Mouse (Mus musculus): ENCODE measurements at regions not wholly inside any gene's neighbourhood (a gene's known extent, or its start where the extent isn't known, plus 50 kb on each side); places are given as distances from the start of the nearest gene placed in this dataset.

DNA sequence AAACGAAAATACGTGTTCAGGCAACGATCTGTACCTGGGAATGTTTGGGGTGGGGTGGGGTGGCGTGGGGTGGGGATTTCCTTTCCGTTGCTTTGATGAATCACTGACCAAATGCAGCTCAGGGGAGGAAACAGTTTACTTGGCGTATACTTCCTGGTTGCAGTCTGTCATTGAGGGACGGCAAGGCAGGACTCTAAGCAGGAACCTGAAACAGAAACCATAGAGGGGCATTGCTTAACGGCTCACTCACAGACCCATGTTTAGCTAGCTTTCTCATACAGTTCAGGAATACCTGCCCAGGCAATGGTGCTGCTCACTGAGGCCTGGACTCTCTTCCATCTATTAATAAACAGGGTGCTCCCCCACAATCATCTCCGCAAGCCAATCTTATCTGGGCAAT lies 55.1 kb upstream of the Smox start:
- DNase-seq (ENCODE audit: low spot score): no peak

DNA sequence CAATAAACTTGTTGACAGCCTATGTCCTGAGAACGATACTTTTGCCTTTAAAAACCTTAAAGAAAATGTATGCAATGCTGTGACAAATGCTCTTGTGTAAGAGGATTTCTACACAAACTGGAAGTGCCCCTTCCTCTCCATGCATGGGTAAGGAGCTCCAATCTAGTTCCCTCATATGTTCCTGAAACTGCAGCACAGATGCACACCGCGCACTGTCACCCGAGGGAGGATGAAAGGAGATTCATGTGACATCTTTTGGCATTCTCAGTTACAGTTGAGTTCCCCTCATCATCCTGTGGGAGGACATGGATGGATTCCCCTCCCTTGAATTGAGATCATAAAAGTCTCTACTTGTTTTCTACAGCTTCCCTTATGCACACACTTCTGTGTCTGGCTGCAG lies 60.8 kb upstream of the Smox start:
- DNase-seq (ENCODE audit: low spot score): no peak

DNA sequence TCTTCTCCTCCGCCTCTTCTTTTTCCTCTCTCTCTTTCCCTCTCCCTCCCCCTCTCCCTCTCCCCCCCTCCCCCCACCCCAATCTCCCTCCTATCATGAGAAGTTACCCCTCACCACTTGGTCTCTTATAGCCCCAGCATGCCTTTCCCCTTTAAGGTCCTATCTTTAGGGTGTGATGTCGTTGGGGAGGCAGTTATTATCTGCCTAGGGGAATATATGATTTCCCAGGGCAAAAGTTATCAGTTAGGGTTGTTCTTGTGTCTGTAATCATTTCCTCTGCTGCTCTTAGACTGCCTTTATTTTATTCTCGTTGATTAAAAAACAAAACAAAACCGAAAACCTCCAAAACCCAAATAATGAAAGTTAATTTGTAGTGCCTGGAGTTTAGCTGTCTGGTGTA lies 63.2 kb upstream of the Smox start:
- DNase-seq (ENCODE audit: low spot score): no peak

DNA sequence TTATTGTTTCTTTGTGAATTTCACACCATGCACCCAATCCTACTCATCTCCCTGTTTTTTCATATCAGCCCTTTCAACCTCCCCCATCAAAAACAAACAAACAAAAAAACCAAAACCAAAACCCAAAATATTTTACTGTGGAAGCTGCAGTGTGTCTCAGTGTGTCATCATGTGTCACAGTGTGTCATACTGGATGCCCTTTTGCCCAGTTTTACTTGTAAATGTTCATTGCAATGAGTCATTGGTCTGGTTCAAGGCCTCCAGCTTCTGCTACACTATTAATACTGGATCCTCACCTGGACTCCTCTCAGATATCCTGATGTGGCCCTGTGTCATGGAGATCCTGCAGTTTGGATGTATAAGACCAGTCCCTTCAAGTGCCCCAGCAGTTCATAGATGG lies 64.4 kb upstream of the Smox start:
- DNase-seq (ENCODE audit: low spot score): no peak

DNA sequence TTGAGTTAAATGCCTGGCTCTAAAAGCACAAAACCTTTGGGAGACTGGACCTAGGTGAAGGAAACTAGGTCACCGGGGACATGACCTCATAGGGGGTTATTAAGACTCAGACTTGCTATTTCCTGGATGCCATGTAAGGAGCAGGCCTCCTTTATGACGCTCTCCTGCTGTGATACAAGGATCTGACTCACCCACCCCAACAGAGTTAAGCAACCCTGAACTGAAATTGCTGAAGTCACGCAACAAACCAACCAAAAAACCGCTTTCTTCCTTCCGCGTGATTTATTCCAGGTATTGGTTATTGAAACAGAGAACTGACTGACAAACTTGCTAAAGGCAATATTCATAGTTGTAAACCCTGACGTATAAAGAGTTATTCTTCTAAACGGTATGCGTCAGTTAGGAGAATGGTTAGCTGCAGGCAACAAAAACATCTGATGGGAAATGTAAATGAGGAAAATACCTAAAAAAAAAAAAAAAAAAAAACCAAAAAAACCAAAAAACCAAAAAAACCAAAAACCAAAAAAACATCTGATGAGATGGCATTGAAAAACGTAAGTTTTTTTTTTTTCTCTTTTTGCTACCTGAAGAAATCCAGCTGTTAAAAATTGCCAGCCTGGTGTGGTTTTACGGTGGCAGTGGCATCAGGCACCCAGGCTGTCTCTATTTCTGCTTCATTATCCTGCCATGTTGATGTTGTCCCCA lies 67.5 kb upstream of the Smox start:
- no peak for DNase-seq (ENCODE audit: low spot score)

DNA sequence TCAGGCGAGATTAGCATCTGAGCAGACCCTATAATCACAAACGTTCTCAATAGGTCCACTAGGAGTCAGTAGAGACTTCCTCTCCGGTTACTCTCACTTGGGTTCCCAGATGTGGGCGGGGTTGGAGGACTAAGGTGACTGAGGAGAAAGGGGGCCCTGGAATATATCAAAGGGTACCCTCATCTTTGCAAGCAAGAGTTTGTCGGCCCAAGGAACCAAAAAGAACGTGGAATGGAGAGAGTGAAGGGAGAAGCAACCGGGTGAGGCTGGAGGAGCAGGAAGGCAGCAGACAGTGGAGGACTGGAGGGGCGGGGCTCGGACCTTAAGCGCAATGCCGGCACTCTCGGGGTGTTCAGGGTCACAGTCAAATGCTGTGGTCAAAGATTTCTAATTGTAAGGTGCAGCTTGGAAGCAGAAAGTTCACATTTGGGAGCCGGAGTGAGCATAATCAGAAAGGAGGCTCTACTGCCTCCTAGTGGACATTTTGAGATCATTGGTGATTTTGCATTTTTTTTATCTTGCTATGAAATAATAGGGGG lies 68.3 kb upstream of the Smox start:
- DNase-seq (ENCODE audit: low spot score): peak; percentile 48

DNA sequence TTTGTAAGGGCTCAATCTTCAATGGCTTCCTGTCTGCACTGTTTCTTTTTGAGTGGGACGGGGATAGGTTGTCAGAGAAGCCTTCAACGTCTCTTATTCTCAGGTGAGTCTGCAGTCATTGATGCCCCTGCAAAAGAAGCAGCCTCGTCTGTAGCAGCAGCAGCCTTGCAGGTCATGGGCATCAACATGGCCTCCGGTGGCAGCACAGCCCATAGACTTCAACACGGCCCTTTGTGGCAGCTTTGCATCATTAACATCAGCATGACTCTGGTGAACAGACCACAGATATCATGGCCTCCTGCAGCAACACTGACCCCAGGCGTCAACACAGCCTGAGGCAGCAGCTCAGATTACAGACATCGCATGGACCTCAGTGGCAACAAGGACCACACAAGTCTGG lies 65.4 kb upstream of the Rnf24 start:
- DNase-seq (ENCODE audit: low spot score): no peak

DNA sequence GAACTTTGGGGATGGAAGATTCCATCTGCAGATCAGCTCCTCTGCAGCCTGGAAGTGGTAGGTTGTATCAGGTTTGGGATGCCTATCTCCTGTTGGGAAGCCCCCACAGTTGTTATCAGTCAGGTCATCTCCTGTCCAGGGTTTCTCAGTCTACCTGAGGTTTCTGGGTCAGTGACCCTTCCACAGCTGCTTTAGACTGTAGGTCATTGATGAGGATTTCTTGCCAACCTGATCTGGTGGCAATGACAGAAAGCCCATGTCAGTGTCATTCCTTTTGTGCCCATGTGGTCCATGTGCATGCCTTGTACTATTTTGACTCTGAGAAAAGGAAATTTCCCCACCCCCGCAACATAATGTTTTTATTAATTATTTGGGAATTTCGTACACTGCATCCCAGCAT lies 64.8 kb upstream of the Rnf24 start:
- DNase-seq (ENCODE audit: low spot score): no peak

DNA sequence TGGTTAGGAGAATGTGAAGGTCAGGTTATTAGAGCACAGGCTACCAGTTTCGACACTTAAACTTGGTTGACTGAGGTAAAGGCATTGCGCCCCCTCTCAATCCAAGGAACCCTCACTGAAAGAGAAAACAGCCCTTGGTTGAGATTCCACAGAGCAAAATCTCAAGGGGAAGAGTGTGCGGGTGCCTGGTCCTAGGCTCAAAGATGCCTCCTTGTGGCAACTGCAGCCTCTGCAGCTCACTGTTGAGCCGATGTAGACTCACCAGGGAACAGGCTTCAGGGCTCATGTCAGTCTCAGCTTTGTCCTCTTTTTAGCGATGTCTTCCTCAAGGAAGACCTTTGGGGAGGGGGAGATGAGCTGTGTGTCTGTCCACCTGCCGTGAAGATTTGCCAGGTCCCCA lies 63.8 kb upstream of the Rnf24 start:
- DNase-seq (ENCODE audit: low spot score): peak; percentile 58

DNA sequence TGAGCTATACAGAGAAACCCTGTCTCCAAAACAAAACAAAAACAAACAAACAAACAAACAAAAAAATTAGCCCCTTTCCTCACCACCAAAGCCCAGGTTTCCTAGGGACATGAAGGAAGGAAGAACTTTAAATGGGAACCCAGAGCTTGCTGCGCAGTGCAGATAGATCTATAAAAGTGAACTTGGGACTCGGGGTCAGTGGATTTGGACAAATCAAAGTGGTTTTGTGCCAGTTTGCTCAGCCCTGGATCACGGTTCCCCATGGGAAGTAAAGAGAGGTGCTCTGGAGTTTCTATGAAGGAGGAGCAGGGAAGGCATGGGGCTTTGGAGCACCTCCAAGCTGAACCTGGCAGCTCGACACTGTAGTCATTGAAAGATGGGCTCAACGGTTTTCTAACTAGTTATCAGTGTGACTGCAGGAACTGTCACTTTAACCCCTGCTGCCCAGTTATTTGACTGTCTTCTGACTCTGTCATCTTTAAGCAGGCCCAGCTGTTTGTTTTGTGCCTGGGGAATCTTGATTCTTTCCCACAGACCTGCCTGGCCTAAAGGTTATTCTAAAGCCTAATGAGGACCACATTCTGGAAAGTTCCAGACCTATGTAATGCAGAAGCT lies 58.3 kb upstream of the Rnf24 start:
- DNase-seq (ENCODE audit: low spot score): no peak

DNA sequence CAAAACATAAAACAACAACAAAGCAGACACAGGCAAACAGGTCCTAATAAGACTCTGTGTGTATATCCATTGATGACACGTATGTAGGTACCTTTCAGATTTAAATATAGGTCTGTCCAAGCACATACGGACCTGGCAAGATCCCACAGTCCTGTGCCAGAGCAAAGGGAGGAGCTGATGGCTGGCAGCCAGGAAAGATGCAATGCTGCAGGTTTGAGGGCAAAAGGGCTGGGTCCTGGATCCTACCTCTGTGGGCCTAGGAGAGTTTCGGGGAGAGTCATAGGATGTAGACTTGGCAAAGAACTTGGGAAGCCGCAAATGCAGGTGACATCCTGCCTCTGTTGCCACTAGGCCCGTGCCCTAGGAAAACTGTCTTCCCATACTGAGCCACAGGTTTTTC lies 54.6 kb upstream of the Rnf24 start:
- DNase-seq (ENCODE audit: low spot score): no peak

DNA sequence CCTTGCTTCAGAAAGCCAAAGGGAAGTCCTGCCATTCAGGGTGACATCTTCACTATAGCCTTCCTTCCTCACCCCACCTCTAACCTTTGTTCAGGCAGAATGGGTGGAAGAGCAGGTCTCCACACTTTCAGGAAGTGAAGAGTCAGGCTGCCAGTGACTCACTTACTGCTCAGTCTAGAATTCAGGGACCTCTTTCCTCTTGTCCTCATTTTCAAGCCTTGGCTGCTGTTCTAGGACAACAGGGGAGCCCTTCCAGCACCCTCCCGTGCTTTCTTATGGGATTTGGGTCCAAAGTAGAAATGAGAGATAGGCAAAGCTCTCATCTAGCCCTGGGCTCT lies 51.5 kb upstream of the Rnf24 start:
- DNase-seq (ENCODE audit: low spot score): no peak

DNA sequence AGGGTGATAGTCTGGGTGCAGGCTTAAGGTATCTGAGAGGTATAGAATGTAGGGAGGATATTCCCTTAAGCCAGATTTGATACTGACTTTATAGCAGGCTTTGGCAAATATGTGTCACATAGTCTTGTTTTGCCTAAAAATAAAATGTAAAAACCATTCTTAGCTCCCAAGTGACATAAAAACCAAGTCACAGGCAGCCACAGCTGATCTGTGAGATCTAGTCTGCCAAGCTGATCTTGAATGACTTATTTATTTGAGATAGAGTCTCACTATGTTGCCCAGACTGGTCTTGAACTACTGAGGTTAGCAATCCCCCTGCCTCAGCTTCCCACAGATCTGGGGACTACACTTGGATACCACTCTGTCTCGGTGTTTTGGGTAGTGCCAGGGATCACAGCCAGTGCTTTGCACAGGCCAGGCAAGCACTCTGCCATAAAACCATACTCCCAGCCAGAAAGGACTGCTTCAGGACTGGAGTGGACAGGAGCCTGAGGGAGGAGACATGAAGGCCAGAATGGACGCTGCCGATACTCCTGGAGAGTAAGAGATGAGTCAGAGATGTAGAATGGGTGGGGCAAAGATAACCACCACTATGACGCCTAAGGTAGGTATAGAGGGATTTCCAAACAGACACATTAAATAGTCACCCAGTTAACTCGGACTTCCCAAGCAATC lies 51.0 kb upstream of the Rnf24 start:
- DNase-seq (ENCODE audit: low spot score): no peak
